Mouse (Mus musculus) adrenal gland (tissue): Measurements from ENCODE around the gene Pcp2.
"Not testable (repeated sequence)": the region's sequence is repeated elsewhere in the genome, so short reads cannot be mapped to it uniquely, and the experiment has no call there.

ENCODE experiments used
- intact Hi-C: fragments of 180-260 bp; cut with DNase I; formaldehyde crosslinking; loops from one replicate; pipeline ENCODE4 v1.15.1; 2025

Pcp2 gene

GRCm38 (mm10) chr8:3622119-3622518 is 3.2 kb downstream of the Pcp2 start:
- intact Hi-C loops: no loop called here

DNA sequence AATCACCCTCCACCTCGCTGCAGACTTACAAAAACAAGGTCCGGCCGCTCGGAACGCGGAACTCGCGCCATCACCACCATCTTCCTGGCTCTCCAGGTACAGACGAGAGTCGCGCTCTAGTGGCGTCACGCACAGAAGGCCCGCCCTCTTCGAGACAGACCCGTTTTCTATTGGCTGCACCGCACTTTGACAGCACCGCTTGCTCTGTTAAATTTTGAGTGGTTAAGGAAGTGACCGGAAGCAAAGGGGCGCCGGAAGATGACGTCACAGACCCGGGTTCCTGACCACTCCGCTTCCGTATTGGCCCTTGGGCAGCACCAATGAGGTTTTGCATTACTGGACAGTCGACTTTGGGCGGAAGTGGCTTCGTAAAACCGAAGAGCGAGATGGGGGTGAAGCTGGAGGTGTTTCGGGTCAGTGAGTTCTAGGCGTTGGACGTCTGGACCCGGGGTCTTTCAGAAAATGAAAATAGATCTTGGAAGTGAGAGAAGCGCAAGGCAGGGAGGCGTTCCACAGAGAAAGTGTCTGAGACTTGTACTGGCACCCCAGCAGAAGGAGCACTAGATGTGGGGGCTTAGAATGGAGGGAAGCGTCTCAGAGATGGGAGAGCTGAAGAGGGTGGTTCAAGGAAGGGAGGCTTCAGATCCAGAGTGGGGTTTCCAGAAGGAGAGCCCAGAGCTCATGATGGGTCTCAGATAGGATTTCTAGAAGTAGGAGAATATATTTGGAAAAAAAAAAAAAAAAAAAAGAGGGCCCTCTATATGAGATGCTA is 4.0 kb downstream of the Pcp2 start, which contains the start of the genes Xab2 and Pet100:
Xab2 (minus strand) TSS at position 118 of the 772 bp plus-strand sequence.
Pet100 (plus strand) TSS at position 350 of the 772 bp plus-strand sequence.
- intact Hi-C loops: no loop called here

DNA sequence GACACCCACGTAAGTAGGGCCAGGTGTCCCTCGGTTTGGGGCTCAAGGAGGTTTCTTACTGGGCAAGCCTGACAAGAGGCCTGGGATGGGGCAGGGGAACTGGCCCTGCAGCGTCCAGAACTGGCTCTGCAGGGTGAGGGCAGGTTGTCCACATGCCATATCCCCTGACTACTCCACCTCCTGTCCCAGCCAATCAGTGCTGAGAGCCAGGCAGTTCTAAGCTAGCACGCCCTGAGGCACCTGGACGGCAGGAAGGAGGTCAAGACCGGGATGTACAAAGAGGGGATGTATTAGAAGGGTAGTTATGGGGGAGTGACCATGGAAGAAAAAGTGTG is 15.6 kb downstream of the Pcp2 start:
- intact Hi-C loops: no loop called here

- intact Hi-C loops: no loop called here
Measured at GRCm38 (mm10) chr8:3609046-3609815, 16.1 kb downstream of the Pcp2 start.

- intact Hi-C loops: no loop called here
Measured at GRCm38 (mm10) chr8:3607822-3608221, 17.5 kb downstream of the Pcp2 start.

- intact Hi-C loops: no loop called here
Measured at GRCm38 (mm10) chr8:3606593-3606992, 18.8 kb downstream of the Pcp2 start.

DNA sequence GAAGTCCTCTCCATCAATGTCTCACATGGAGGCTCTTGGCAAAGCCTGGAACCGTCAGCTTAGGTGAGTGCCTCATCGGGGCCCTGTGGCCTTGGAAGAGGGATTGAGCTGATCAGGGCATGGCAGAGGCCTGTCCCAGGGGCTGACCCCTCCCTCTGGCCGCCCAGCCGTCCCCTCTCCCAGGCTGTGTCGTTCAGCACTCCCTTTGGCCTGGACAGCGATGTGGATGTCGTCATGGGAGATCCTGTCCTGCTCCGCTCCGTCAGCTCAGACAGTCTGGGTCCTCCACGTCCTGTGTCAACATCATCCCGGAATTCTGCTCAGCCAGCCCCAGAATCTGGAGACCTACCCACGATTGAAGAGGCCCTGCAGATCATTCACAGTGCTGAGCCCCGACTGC is 21.9 kb downstream of the Pcp2 start:
- intact Hi-C loops: no loop called here

DNA sequence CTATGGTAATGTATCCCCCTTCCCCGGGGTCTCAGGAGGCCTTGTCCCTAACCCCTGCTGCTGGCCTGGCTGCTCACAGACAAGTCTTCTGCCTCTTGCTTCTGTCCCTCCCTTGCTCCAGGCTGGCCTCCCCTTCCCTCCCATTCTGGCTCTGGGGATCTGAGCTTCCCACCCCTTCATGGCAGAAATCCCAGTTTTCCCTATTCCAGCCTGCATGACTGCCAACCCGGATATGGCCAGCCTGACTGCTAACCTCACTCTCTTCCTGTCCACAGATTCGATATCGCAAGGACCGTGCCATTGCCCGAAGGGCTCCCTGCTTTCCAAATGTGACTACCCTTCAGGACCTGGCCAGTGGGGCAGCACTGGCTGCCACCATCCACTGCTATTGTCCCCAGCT is 24.9 kb downstream of the Pcp2 start:
- intact Hi-C loops: no loop called here

DNA sequence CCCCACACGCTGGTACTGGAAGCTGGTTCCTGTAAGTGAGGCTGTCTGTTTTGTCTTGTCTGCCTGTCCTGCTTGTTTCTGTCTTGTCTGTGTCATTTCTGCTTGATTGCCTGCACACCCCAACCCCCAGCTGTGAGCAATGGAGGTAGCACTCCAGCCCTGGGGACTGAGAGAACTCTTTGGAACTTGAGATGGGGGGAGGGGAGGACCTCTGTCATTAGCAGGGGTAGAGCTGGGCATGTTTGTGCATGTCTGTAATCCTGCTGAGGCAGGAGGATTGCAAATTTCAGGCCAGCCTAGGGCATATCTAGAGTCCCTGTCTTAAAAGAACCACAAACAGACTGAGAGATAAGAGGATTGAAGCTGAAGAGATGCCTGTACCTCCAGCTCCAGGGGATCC is 26.1 kb downstream of the Pcp2 start:
- intact Hi-C loops: no loop called here

GRCm38 (mm10) chr8:3598054-3598453 is 27.3 kb downstream of the Pcp2 start:
- intact Hi-C loops: no loop called here

- intact Hi-C loops: no loop called here
Measured at GRCm38 (mm10) chr8:3594466-3594865, 30.9 kb downstream of the Pcp2 start.

DNA sequence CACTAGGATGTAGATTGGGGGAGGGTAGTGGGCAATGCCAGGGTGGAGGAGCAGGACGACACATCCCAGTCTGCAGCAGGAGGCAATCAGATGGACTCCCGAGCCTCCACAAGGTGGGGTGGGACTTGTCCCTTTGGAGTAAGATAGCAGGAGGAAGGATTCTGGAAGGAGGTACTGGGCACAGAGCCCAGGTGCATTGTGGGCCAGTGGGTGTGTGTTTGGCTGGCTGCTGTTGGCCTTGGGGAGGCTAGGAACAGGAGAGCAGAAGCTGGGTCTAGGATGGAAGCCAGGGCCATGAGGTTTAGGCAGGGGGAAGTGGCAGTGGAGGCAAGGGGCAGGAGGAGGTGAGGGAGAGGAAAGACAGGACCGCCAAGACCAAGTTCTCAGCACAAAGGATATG is 31.9 kb downstream of the Pcp2 start:
- intact Hi-C loops: no loop called here

GRCm38 (mm10) chr8:3588258-3588633 is 37.1 kb downstream of the Pcp2 start:
- intact Hi-C loops: no loop called here

- intact Hi-C loops: no loop called here
Measured at GRCm38 (mm10) chr8:3587391-3588257, 37.7 kb downstream of the Pcp2 start.

GRCm38 (mm10) chr8:3586993-3587390 is 38.4 kb downstream of the Pcp2 start, which contains the start of gene Camsap3:
TSS of gene Camsap3 (plus strand) at chr8:3587293.
- intact Hi-C loops: no loop called here

- intact Hi-C loops: no loop called here
Measured at GRCm38 (mm10) chr8:3586452-3586851, 38.9 kb downstream of the Pcp2 start.

DNA sequence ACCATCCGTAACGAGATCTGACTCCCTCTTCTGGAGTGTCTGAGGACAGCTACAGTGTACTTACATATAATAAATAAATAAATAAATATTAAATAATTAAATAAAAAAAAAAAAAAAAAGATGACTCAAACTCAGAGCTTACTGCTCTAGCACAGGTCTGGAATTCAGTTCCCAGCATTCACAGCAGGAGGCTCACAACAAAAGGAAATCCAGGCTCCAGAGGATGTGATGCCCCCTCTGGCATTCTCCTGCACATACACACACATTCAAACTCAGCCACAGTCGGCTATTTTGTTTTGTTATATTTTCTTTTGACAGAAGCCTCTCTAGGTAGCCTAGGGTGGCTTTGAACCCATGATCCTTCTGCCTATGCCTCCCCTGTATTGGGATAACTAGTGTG is 43.4 kb downstream of the Pcp2 start:
- intact Hi-C loops: not testable (repeated sequence)

GRCm38 (mm10) chr8:3579390-3580364 is 45.7 kb downstream of the Pcp2 start:
- intact Hi-C loops: no loop called here

- intact Hi-C loops: no loop called here
Measured at GRCm38 (mm10) chr8:3576211-3576960, 49.0 kb downstream of the Pcp2 start.

DNA sequence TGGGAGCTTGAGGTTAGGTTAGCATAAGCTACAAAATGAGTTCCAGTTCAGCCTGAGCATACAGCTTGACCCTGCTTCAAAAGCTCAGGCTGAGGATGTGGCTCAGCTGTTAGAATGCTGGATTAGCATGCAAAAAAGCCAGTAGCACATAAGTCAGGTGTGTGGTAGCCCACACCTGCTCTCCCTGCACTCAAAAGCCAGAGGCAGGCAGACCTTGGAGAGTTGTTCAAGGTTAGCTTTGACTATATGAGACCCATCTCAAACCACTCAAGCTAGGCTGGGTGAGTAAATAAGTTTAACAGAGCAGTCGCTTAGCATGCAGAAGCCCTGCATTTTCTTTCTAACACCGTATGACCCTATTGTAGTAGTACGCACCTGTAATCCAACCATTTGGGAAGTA is 50.8 kb downstream of the Pcp2 start:
- intact Hi-C loops: no loop called here
